Mouse (Mus musculus) gastrocnemius, postnatal 10 days (tissue): ENCODE measurements around the gene Plekha4. TPM values are rescaled to one million over a fixed set of nuclear protein-coding genes. Genes with fewer than 3 reads are reported as not detected.
A peak's percentile ranks its signal among the peaks of the same experiment; 100 is the strongest.

Experiments
- DNase-seq: peaks from one replicate; pipeline ENCODE4 v3.0.0; 2021; ENCODE audit warnings: mixed read lengths
- total RNA-seq, 2 experiments: library from RNA; stranded (reverse); gene quantifications; 2 replicates each; pipeline ENCODE4 v1.2.3; 2021

Plekha4 gene
- total RNA-seq, 2 experiments from 2014 or later, result 14.8 to 16.3 TPM

DNA sequence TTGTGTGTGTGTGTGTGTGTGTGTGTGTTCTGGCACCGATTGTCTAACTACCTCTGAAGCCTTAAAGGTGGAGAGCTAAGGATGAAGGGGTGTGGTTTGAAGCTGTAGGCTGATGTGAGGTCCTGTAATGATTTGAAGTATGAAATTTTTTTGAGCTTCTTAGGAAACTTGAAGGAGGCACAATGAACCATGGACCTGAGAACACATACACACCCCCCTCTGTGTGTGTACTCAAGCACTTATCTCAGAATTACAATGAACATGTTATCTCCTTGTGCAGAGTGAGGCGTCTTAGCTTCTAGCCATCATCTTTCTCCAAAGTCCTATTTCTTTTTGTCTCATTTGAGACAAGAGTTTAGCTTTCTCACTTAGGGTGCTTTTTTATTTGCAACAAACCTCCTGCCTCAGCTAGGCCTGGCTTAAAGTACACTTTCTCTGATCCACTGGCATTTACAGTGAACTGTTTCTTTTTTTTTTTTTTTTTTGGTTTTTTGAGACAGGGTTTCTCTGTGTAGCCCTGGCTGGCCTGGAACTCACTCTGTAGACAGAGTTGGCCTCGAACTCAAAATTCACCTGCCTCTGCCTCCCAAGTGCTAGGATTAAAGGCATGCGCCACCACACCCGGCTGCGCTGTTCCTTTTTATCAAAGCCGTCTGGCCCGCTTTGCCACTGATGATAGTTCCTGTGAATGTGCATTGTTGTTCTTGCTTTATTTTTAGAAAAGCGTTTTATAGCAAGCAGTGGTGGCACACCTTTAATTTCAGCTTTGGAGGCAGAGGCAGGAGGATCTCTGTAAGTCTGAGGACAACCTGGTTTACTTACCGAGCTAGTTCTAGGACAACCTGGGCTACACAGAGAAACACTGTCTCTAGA is 42.7 kb downstream of the Plekha4 start:
- DNase-seq, result no peak

GRCm38 (mm10) chr7:45570103-45570741 is 44.1 kb downstream of the Plekha4 start, which contains the start of gene Bcat2:
Bcat2 (plus strand) TSS chr7:45570153.
- peak; percentile 76 for DNase-seq

- DNase-seq, result no peak
These were observed 45.8 kb downstream of the Plekha4 start for GRCm38 (mm10) chr7:45571966-45572365.

DNA sequence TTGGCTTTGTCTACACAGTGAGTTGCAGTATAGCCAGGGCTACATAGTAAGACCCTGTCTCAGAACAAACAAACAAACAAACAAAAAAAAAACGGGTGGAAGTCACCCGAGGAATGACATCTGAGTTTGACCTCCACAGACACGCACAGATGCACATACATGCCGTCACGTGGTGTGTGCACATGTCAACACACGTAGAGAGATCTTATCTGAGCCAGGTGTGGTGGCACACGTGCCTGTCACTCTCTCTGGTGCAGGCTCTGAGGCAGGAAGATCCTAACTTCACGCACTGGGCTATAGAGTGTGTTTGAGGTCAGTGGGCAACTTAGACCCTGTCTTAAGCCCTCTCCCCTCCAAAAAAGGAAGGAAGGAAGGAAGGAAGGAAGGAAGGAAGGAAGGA is 47.8 kb downstream of the Plekha4 start:
- no peak for DNase-seq

- no peak for DNase-seq
These were observed 48.6 kb downstream of the Plekha4 start for GRCm38 (mm10) chr7:45574472-45575379.

GRCm38 (mm10) chr7:45585923-45586322 is 59.8 kb downstream of the Plekha4 start:
- no peak for DNase-seq

DNA sequence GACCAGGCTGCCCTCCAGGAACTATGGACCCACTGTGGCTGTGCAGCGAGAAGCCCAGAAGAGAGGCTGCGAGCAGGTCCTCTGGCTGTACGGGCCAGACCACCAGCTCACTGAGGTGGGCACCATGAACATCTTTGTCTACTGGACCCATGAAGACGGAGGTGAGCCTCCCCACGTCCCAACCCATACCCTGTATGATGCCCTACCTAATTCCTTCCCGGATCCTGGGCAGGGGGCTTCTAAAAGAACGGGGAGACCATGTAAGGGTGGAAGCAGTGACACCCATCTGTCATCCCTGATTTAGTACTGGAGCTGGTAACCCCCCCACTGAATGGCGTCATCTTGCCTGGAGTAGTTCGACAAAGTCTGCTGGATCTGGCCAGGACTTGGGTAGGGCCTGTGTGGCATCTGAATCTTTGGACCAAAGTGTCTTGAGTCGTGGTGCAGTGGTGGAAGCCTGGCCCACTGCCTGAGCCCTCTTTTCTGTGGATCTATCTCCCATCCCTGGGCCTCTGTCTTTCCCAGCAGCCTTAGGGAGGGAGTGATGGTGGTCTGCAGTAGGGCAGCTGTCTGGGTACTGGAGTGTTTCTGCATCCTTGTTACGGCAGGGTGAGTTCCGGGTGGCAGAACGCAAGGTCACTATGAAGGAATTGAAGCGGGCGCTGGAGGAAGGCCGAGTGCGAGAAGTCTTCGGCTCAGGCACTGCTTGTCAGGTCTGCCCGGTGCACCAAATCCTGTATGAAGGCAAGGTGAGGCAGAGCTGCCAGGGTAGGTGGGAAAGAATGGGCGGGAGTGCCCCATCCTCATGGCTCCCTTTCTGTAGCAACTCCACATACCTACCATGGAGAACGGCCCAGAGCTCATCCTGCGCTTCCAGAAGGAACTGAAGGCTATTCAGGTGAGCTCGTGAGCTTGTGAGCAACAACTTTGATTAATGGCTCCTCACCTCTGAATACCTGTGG is 61.8 kb downstream of the Plekha4 start:
- DNase-seq, result no peak

- peak; percentile 91 for DNase-seq
These were observed 63.0 kb downstream of the Plekha4 start for GRCm38 (mm10) chr7:45589173-45589572.

DNA sequence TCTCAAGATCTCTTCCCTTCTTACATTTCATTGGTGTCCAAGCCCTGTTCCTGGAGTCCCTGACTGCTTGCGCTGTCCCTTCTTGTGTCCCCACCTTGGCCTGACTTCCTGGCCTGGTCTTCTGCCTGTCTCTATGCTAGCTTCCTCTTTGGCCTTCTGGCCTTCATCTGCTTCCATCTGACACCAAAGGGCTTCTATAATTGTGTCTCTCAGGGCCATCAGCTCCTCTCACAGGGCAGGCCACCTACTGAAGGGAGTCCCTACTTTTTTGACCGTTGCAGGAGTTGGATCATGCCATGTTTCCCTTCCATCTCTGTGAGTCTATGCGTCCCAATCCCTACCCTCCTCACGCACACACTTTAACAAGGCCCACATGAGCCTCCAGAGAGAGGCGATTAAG is 63.8 kb downstream of the Plekha4 start:
- no peak for DNase-seq

DNA sequence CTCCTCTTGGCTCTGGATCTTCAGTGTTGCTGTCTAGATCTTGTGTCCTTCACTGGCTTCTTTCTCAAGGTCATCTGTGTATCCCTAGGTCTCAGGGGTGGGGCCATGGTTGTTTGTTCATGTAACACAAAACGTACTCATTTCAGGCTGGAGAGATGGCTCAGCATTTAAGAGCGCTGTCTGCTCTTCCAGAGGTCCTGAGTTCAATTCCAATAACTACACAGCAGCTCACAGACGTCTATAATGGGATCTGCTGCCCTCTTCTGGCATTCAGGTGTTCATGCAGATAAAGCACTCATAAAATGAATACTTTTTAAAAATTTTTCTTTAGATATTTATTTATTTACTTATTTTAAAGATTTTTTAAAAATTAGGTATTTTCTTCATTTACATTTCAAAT is 64.7 kb downstream of the Plekha4 start:
- no peak for DNase-seq

- no peak for DNase-seq
These were observed 65.8 kb downstream of the Plekha4 start for GRCm38 (mm10) chr7:45591880-45592279.

GRCm38 (mm10) chr7:45593118-45593815 is 67.1 kb downstream of the Plekha4 start:
- peak; percentile 74 for DNase-seq

- no peak for DNase-seq
These were observed 69.0 kb downstream of the Plekha4 start for GRCm38 (mm10) chr7:45595176-45595575.

DNA sequence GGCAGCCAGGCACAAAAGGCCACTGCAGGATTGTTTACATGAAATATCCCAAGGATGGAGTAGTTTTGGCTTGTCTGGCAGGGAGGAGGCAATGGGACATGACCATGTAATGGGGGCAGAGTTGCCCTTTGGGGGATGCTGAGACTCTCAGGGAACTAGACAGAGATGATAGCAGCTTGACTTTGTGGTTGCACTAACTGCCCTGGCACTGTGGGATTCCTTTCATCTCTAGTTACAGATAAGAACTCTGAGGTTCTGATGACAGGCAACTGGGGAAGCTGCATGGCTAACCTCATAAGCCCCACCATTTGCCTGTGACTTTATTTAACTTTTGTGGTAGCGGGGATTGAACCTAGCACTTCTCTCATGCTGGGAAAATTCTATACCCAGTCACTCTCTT is 70.0 kb downstream of the Plekha4 start:
- DNase-seq, result no peak

DNA sequence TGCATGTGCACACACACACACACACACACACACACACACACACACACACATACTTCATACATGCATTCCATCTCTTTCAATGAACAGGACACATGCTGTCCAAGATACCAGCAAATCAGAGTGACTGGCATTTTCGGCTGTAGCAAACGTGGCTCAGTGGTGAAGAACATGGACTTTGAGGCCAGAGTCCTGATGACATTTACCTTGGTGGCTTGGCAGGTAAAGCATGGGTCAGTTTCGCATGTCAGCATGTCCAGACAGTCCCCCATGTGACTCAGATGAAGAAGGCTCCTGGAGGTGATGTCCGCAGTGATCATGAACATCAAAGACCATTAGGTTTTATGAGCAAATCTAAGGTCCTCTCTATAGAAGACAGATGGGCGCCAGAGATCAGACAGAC is 70.9 kb downstream of the Plekha4 start:
- DNase-seq, result no peak

DNA sequence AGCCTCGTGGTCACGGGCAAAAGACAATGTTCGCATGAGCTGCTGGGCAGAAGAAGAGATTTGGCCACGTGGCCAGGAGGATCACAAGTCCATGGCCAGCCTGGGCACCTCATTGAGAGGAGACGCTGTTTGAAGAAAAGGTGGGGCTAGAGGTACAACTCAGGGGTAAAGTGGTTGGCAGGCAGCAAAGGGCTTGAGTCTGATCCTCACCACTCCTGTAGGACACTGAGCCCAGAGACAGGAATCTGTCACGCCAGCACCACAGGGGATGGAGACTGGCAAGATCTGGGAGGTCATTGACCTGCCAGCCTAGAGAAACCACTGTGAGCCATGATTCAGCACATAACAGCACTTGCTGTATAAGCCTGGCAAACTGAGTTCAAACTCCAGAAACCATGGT is 71.4 kb downstream of the Plekha4 start:
- DNase-seq, result no peak

GRCm38 (mm10) chr7:45598960-45599879 is 73.1 kb downstream of the Plekha4 start:
- DNase-seq, result no peak
